In the genomic region with DNA sequence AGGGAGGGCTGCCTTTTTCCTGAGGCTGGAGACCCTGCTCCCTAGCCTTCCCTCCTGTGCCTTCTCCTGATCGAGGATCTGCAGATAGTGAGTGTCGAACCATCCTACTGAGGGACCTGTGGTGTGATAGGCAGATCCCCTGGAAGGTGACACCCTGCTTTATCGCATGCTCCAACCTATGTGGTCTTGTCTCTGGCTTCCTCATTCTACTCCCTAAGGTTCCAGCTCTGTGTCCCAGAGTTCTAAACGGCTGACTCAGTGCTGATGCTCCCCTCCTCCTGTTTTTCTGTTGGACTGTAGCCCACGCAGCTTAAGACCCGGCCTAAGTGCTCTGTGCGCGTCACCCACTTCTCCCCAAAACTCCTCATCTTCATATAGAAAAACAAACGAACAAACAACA, we compare ENCODE assay signal across 29 mouse cellular contexts.
DNase-seq lines count a peak whose midpoint lies in the region; ATAC-seq lines count a peak whose summit lies in the region.
"Had no signal": no experiment of that assay in that cellular context is flagged by ENCODE, and none has a peak within 500 bp of the region (broad histone marks: within the 10 kb centered on the region; RNA-seq: fewer than 3 reads in every experiment).

No protein-coding gene starts in this region.

- no peak overlapping the region for H3K9ac ChIP-seq in heart, embryonic 11.5 days (ENCODE audit: low read depth, low read length)
- no peak overlapping the region for H3K9ac ChIP-seq in limb, embryonic 15.5 days
- H3K9ac ChIP-seq: embryonic facial prominence, embryonic 13.5 days; heart, embryonic 12.5 days; heart, embryonic 15.5 days; hindbrain, embryonic 14.5 days had no signal

- H3K4me2 ChIP-seq in heart, embryonic 11.5 days = no peak overlapping the region
- no peak overlapping the region for H3K4me2 ChIP-seq in limb, embryonic 15.5 days
- H3K4me2 ChIP-seq: embryonic facial prominence, embryonic 13.5 days; heart, embryonic 12.5 days; heart, embryonic 15.5 days; hindbrain, embryonic 14.5 days had no signal

- 73% methylated on average over 9 of the region's 9 CpGs for WGBS in heart, embryonic 11.5 days (ENCODE audit: insufficient replicate concordance)
- whole genome bisulfite sequencing in limb, embryonic 15.5 days = 89% methylated on average over 9 of the region's 9 CpGs
- 93% methylated on average over 9 of the region's 9 CpGs for WGBS in limb, embryonic 10.5 days

- no peaks in the 10 kb centered on the region; the same call in 1 of the 2 replicates for H3K36me3 ChIP-seq in heart, embryonic 11.5 days (ENCODE audit: control insufficient read depth, insufficient read depth, low read length)
- H3K36me3 ChIP-seq in limb, embryonic 15.5 days = 0 out of 2 replicates have a peak, but pooled peaks cover 3% of the 10 kb centered on the region
- H3K36me3 ChIP-seq in limb, embryonic 10.5 days = peaks cover 5% of the 10 kb centered on the region
- H3K36me3 ChIP-seq: heart, embryonic 15.5 days had no signal

- ATAC-seq in heart, embryonic 11.5 days (replicated peaks; ENCODE audit: insufficient number of reproducible peaks, low FRiP score, low TSS enrichment) = no peak
- ATAC-seq in limb, embryonic 15.5 days (ENCODE audit: insufficient number of reproducible peaks, low FRiP score, low TSS enrichment, low read depth) = no peak
- ATAC-seq: CD4-positive, CD25-positive, alpha-beta regulatory T cell, adult 4 months; forebrain, embryonic 16.5 days; hindbrain, postnatal 0 days; inflammation-experienced regulatory T-cells, adult 6 months; intestine, embryonic 16.5 days had no signal

- no peak overlapping the region for H3K27ac ChIP-seq in heart, embryonic 11.5 days (ENCODE audit: low read depth, low read length)
- 0 out of 2 replicates have a peak overlapping the region, but pooled peaks have one; percentile 7 for H3K27ac ChIP-seq in limb, embryonic 15.5 days
- no peak overlapping the region for H3K27ac ChIP-seq in limb, embryonic 10.5 days
- H3K27ac ChIP-seq: embryonic facial prominence, embryonic 10.5 days; embryonic facial prominence, embryonic 13.5 days; heart, embryonic 15.5 days; hindbrain, embryonic 14.5 days; hindbrain, postnatal 0 days had no signal

- DNase-seq in heart, adult 11 months = peak; percentile 73
- no peak for DNase-seq in limb, embryonic 10.5 days (ENCODE audit: low spot score)
- DNase-seq in MEL-GATA-1-ER (ENCODE audit: extremely low read depth, low read depth) = peak; percentile 95
- no peak for DNase-seq in lung, postnatal 25 days (ENCODE audit: low spot score)
- DNase-seq: adrenal gland, adult 2 months; adrenal gland, postnatal 14 days; cerebellum, adult 11-12 months; cerebellum, adult 8-10 months; cerebellum, postnatal 10 days; cerebellum, postnatal 36 days; embryo, embryonic 11 days; gastrocnemius, postnatal 10 days; gastrocnemius, postnatal 36 days; heart, postnatal 14 days; heart, postnatal 4 days; kidney, adult 18-20 months had no signal

- no peaks in the 10 kb centered on the region for H3K9me3 ChIP-seq in heart, embryonic 11.5 days (replicated peaks; ENCODE audit: control insufficient read depth, low read length)
- H3K9me3 ChIP-seq in limb, embryonic 15.5 days = no peaks in the 10 kb centered on the region
- H3K9me3 ChIP-seq in limb, embryonic 10.5 days (replicated peaks) = no peaks in the 10 kb centered on the region
- H3K9me3 ChIP-seq: embryonic facial prominence, embryonic 10.5 days; embryonic facial prominence, embryonic 13.5 days; heart, embryonic 12.5 days; heart, embryonic 15.5 days had no signal

- no peak overlapping the region for H3K4me3 ChIP-seq in heart, embryonic 11.5 days (ENCODE audit: low read depth, low read length)
- no peak overlapping the region for H3K4me3 ChIP-seq in limb, embryonic 15.5 days
- H3K4me3 ChIP-seq in limb, embryonic 10.5 days = no peak overlapping the region
- H3K4me3 ChIP-seq: embryonic facial prominence, embryonic 10.5 days; embryonic facial prominence, embryonic 13.5 days; erythroblast, embryonic 14.5 days; heart, embryonic 12.5 days; heart, embryonic 15.5 days had no signal

- no peaks in the 10 kb centered on the region for H3K27me3 ChIP-seq in heart, embryonic 11.5 days (ENCODE audit: control insufficient read depth, insufficient read depth, low read length)
- H3K27me3 ChIP-seq in limb, embryonic 15.5 days = no peaks in the 10 kb centered on the region
- no peaks in the 10 kb centered on the region for H3K27me3 ChIP-seq in limb, embryonic 10.5 days (ENCODE audit: low read depth, poor library complexity, severe bottlenecking)
- H3K27me3 ChIP-seq: embryonic facial prominence, embryonic 13.5 days; heart, embryonic 12.5 days; heart, embryonic 15.5 days had no signal

- peaks cover 21% of the 10 kb centered on the region for H3K4me1 ChIP-seq in heart, embryonic 11.5 days (ENCODE audit: control insufficient read depth, insufficient read depth, low read length)
- H3K4me1 ChIP-seq in limb, embryonic 15.5 days = peaks cover 12% of the 10 kb centered on the region; the same call in 1 of the 2 replicates
- H3K4me1 ChIP-seq in limb, embryonic 10.5 days = peaks cover 19% of the 10 kb centered on the region

Comparison
In these comparisons a context has a peak if more than half of its experiments do, and no peak if none do; other contexts are left out.
1. DNase-seq: peak in heart, adult 11 months (single experiment) and MEL-GATA-1-ER (single experiment); none in limb, embryonic 10.5 days (single experiment) and lung, postnatal 25 days (single experiment).